Mouse (Mus musculus) common myeloid progenitor, adult 5-6 weeks (primary cell): ENCODE results near the gene Gzmn. TPM values are rescaled to one million over a fixed set of nuclear protein-coding genes. Genes with fewer than 3 reads are reported as not detected.
"Not testable (repeated sequence)": the region's sequence is repeated elsewhere in the genome, so short reads cannot be mapped to it uniquely, and the experiment has no call there.

Source experiments
- ATAC-seq: replicated peaks from 2 replicates; pipeline ENCODE4 v1.8.0; 2016; ENCODE audit warnings: low read depth, mild to moderate bottlenecking, moderate TSS enrichment, inconsistent platforms; ENCODE audit not compliant: poor library complexity, severe bottlenecking
- total RNA-seq: library from RNA; stranded (forward); fragments of 200-1000, 187-1606 nt; gene quantifications from 2 replicates; pipeline ENCODE4 v1.2.3, GENCODE M21; 2017

Gene Gzmn
- not detected in 2 replicates for total RNA-seq

GRCm38 (mm10) chr14:56174499-56174898 is at the start of gene Gzmn:
Gene Gzmn (minus strand): TSS chr14:56174599.
- no peak for ATAC-seq

GRCm38 (mm10) chr14:56211317-56211716 is 36.9 kb upstream of the Gzmn start, which contains the start of gene Gzmf:
Gene Gzmf (minus strand): TSS chr14:56211417.
- no peak for ATAC-seq

GRCm38 (mm10) chr14:56205613-56206012 is 31.2 kb upstream of the Gzmn start:
- no peak for ATAC-seq

GRCm38 (mm10) chr14:56205021-56205420 is 30.6 kb upstream of the Gzmn start:
- ATAC-seq, result peak; percentile 78; the same call in 1 of the 2 replicates

GRCm38 (mm10) chr14:56203975-56204374 is 29.6 kb upstream of the Gzmn start:
- ATAC-seq, result peak; percentile 80; the same call in 1 of the 2 replicates

GRCm38 (mm10) chr14:56186946-56187345 is 12.5 kb upstream of the Gzmn start:
- 0 out of 2 replicates have a peak, but pooled peaks have one; percentile 29 for ATAC-seq

- ATAC-seq, result no peak
Measured at GRCm38 (mm10) chr14:56186521-56186920, 12.1 kb upstream of the Gzmn start.

- ATAC-seq, result peak; percentile 68
Measured at GRCm38 (mm10) chr14:56177651-56178050, 3.3 kb upstream of the Gzmn start.

GRCm38 (mm10) chr14:56173396-56173795 is 1.0 kb downstream of the Gzmn start:
- ATAC-seq, result no peak

- no peak for ATAC-seq
Measured at GRCm38 (mm10) chr14:56172744-56173143, 1.7 kb downstream of the Gzmn start.

- ATAC-seq, result no peak
Measured at GRCm38 (mm10) chr14:56168009-56168408, 6.4 kb downstream of the Gzmn start.

- no peak for ATAC-seq
Measured at GRCm38 (mm10) chr14:56162109-56162508, 12.3 kb downstream of the Gzmn start.

- ATAC-seq, result not testable (repeated sequence)
Measured at GRCm38 (mm10) chr14:56159479-56159878, 14.9 kb downstream of the Gzmn start, which contains the start of gene Gzmg. Gene Gzmg (minus strand): TSS chr14:56159579.

- ATAC-seq, result no peak
Measured at GRCm38 (mm10) chr14:56155340-56155739, 19.1 kb downstream of the Gzmn start.

GRCm38 (mm10) chr14:56133675-56134074 is 40.7 kb downstream of the Gzmn start:
- not testable (repeated sequence) for ATAC-seq

- ATAC-seq, result not testable (repeated sequence)
Measured at GRCm38 (mm10) chr14:56132508-56132907, 41.9 kb downstream of the Gzmn start, which contains the start of gene Gzmd. Gene Gzmd (minus strand): TSS chr14:56132608.

GRCm38 (mm10) chr14:56128341-56128740 is 46.1 kb downstream of the Gzmn start:
- no peak for ATAC-seq

- no peak for ATAC-seq
Measured at GRCm38 (mm10) chr14:56123516-56123915, 50.9 kb downstream of the Gzmn start.

GRCm38 (mm10) chr14:56120525-56120924 is 53.9 kb downstream of the Gzmn start, which contains the start of gene Gzme:
Gene Gzme (minus strand): TSS chr14:56120625.
- ATAC-seq, result no peak
